Mouse (Mus musculus) cerebellum, adult (tissue): ENCODE results near the gene Npw.

Experiments used
- ATAC-seq: cut with Nextera tagmentation; 2 replicates; pipeline ENCODE4 v1.9.2; 2017; ENCODE audit warnings: mild to moderate bottlenecking, moderate library complexity, mixed read lengths; ENCODE audit not compliant: insufficient number of reproducible peaks, low FRiP score, low TSS enrichment

The Npw gene

GRCm38 (mm10) chr17:24644030-24644715 is 14.1 kb downstream of the Npw start:
- no peak for ATAC-seq

GRCm38 (mm10) chr17:24642791-24643343 is 15.4 kb downstream of the Npw start:
- no peak for ATAC-seq

- ATAC-seq: no peak
These were observed 16.3 kb downstream of the Npw start for GRCm38 (mm10) chr17:24641944-24642343.

- ATAC-seq: no peak
These were observed 17.7 kb downstream of the Npw start for GRCm38 (mm10) chr17:24640581-24640980.

- no peak for ATAC-seq
These were observed 18.1 kb downstream of the Npw start for GRCm38 (mm10) chr17:24640119-24640518.

GRCm38 (mm10) chr17:24639571-24639988 is 18.7 kb downstream of the Npw start:
- ATAC-seq: no peak

GRCm38 (mm10) chr17:24638840-24639239 is 19.4 kb downstream of the Npw start:
- ATAC-seq: no peak

GRCm38 (mm10) chr17:24638214-24638613 is 20.0 kb downstream of the Npw start:
- no peak for ATAC-seq

- no peak for ATAC-seq
These were observed 21.3 kb downstream of the Npw start for GRCm38 (mm10) chr17:24636781-24637481.

- no peak for ATAC-seq
These were observed 22.6 kb downstream of the Npw start for GRCm38 (mm10) chr17:24635694-24636093.

- ATAC-seq: no peak
These were observed 23.2 kb downstream of the Npw start for GRCm38 (mm10) chr17:24635024-24635423.

- no peak for ATAC-seq
These were observed 24.4 kb downstream of the Npw start for GRCm38 (mm10) chr17:24633831-24634230.

GRCm38 (mm10) chr17:24632813-24633449 is 25.3 kb downstream of the Npw start:
- ATAC-seq: no peak

GRCm38 (mm10) chr17:24632167-24632812 is 26.0 kb downstream of the Npw start, which contains the start of the genes Tsc2 and Nthl1:
Gene Tsc2 (minus strand): TSS chr17:24632630.
Gene Nthl1 (plus strand): TSS chr17:24632680.
- peak; percentile 62; the same call in 1 of the 2 replicates for ATAC-seq

GRCm38 (mm10) chr17:24630072-24630471 is 28.2 kb downstream of the Npw start:
- no peak for ATAC-seq

- ATAC-seq: no peak
These were observed 29.6 kb downstream of the Npw start for GRCm38 (mm10) chr17:24628646-24629045.

GRCm38 (mm10) chr17:24625472-24625871 is 32.8 kb downstream of the Npw start:
- no peak for ATAC-seq

- no peak for ATAC-seq
These were observed 40.6 kb downstream of the Npw start for GRCm38 (mm10) chr17:24617561-24618194.

GRCm38 (mm10) chr17:24610711-24611110 is 47.5 kb downstream of the Npw start:
- no peak for ATAC-seq

GRCm38 (mm10) chr17:24608874-24609273 is 49.4 kb downstream of the Npw start:
- ATAC-seq: no peak
